Comparison of ENCODE assay signal across 11 mouse cellular contexts in the genomic region with DNA sequence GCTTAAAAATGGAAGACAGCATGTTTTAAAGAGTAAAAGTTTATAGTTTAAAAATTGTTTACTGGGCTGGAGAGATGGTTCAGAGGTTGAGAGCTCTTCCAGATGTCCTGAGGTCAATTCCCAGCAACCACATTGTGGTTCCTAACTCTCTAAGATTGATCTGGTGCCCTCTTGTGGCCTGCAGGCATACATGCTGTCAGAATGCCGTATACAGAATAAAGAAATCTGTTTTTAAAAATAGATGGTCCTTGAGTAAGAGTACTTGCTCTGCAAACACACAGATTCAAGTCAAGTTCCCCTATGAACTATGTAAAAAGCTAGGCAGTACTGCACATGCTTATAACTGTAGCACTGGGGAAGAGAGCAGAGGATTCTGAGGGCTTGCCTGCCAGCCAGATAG. TPM values are rescaled to one million over a fixed set of nuclear protein-coding genes. Genes with fewer than 3 reads are reported as not detected.
A peak's percentile ranks its signal among the peaks of the same experiment; 100 is the strongest.
DNase-seq lines count a peak whose midpoint lies in the region; ATAC-seq lines count a peak whose summit lies in the region.
"Had no signal": no experiment of that assay in that cellular context is flagged by ENCODE, and none has a peak within 500 bp of the region (broad histone marks: within the 10 kb centered on the region; RNA-seq: fewer than 3 reads in every experiment).

No protein-coding gene starts in this region.

- peaks cover 67% of the 10 kb centered on the region for H3K36me3 ChIP-seq in neural tube, embryonic 15.5 days

- H3K27me3 ChIP-seq in neural tube, embryonic 15.5 days (replicated peaks) = no peaks in the 10 kb centered on the region
- H3K27me3 ChIP-seq: midbrain, embryonic 12.5 days had no signal

- ATAC-seq in granulocyte monocyte progenitor cell, adult 5-6 weeks (replicated peaks; ENCODE audit: poor library complexity, severe bottlenecking) = peak; percentile 42
- no peak for ATAC-seq in monocyte, adult 5-6 weeks (replicated peaks; ENCODE audit: insufficient number of reproducible peaks, low FRiP score, low TSS enrichment, poor library complexity, severe bottlenecking)
- ATAC-seq in neural tube, embryonic 15.5 days (ENCODE audit: low FRiP score) = no peak

- no peaks in the 10 kb centered on the region for H3K4me1 ChIP-seq in neural tube, embryonic 15.5 days
- H3K4me1 ChIP-seq: midbrain, embryonic 12.5 days had no signal

- no peak overlapping the region for H3K4me3 ChIP-seq in neural tube, embryonic 15.5 days (replicated peaks)
- H3K4me3 ChIP-seq: erythroblast, embryonic 14.5 days; midbrain, embryonic 12.5 days had no signal

- peak; percentile 4 for DNase-seq in gastrocnemius, postnatal 14 days
- no peak for DNase-seq in gastrocnemius, adult 8-10 months (ENCODE audit: low spot score in 2 of 2)
- DNase-seq in thymus, postnatal 14 days = peak; percentile 15
- no peak for DNase-seq in thymus, adult 18-20 months
- peak; percentile 33 for DNase-seq in thymus, postnatal 4 days
- DNase-seq: right cerebral cortex, postnatal 25 days had no signal

- no peaks in the 10 kb centered on the region for H3K9me3 ChIP-seq in neural tube, embryonic 15.5 days (replicated peaks)
- H3K9me3 ChIP-seq: midbrain, embryonic 12.5 days had no signal

- H3K27ac ChIP-seq in neural tube, embryonic 15.5 days (replicated peaks) = no peak overlapping the region
- H3K27ac ChIP-seq: midbrain, embryonic 12.5 days had no signal

- WGBS in neural tube, embryonic 15.5 days = 94% methylated on average over 1 of the region's 1 CpGs

- no peak overlapping the region for H3K4me2 ChIP-seq in neural tube, embryonic 15.5 days
- H3K4me2 ChIP-seq: midbrain, embryonic 12.5 days had no signal

- intact Hi-C loops in gastrocnemius, postnatal 14 days (cut with DNase I; ENCODE audit: low total_unique reads) = no loop called here

- no peak overlapping the region for H3K9ac ChIP-seq in neural tube, embryonic 15.5 days (replicated peaks)
- H3K9ac ChIP-seq: midbrain, embryonic 12.5 days had no signal

RNA-seq across cellular contexts. Expression of gene Gnl3, which starts 43.3 kb away (rescaled TPM):
- total RNA-seq in gastrocnemius, postnatal 14 days (2021) = 10 to 100 TPM; 27.3 to 39.3 TPM
- total RNA-seq in gastrocnemius, adult 8-10 months (2022) = 10 to 100 TPM; 25.7 to 35.9 (median 30.8) TPM
- 299 and 362 TPM in 2 replicates for total RNA-seq in granulocyte monocyte progenitor cell, adult 5-6 weeks (2014; fragmentation: Nextera tagmentation)
- 338 and 354 TPM in 2 replicates for total RNA-seq in granulocyte monocyte progenitor cell, adult 5-6 weeks (2017)
- 99.4 to 162 TPM (median 133 TPM) in 3 replicates for total RNA-seq in monocyte, adult 5-6 weeks (2017)
- polyA plus RNA-seq in neural tube, embryonic 15.5 days (2015; fragmentation: Nextera tagmentation; extraction: Ambion mirVana) = 53.6 and 72.9 TPM in 2 replicates

RNA-seq across cellular contexts. Expression of gene Pbrm1, which starts 43.3 kb away (rescaled TPM):
- total RNA-seq in gastrocnemius, postnatal 14 days (2021) = 10 to 100 TPM; 49.4 to 51.6 TPM
- 10 to 100 TPM; 38.3 to 45.6 (median 39.8) TPM for total RNA-seq in gastrocnemius, adult 8-10 months (2022)
- 67.7 and 69.4 TPM in 2 replicates for total RNA-seq in granulocyte monocyte progenitor cell, adult 5-6 weeks (2014; fragmentation: Nextera tagmentation)
- total RNA-seq in granulocyte monocyte progenitor cell, adult 5-6 weeks (2017) = 60.3 and 65.7 TPM in 2 replicates
- 41.7 to 67.0 TPM (median 49.4 TPM) in 3 replicates for total RNA-seq in monocyte, adult 5-6 weeks (2017)
- polyA plus RNA-seq in neural tube, embryonic 15.5 days (2015; fragmentation: Nextera tagmentation; extraction: Ambion mirVana) = 102 and 106 TPM in 2 replicates

Comparison
In these comparisons a context has a peak if more than half of its experiments do, and no peak if none do; other contexts are left out.
1. DNase-seq: peak in gastrocnemius, postnatal 14 days (single experiment), thymus, postnatal 14 days (single experiment) and thymus, postnatal 4 days (single experiment); none in gastrocnemius, adult 8-10 months (0 of 2) and thymus, adult 18-20 months (0 of 2).